Mouse (Mus musculus) spleen, adult 18-20 months (tissue): ENCODE measurements at regions not wholly inside any gene's neighbourhood (a gene's known extent, or its start where the extent isn't known, plus 50 kb on each side); places are given as distances from the start of the nearest gene placed in this dataset.

Experiments used
- DNase-seq, 2 experiments: peaks; one replicate each; pipeline ENCODE4 v3.0.0; 2022; ENCODE audit warnings: mixed read lengths in 2 of 2

GRCm38 (mm10) chr10:118973324-118973723 is 103.3 kb upstream of the Dyrk2 start:
- no peak for DNase-seq

- DNase-seq = no peak
Observed at GRCm38 (mm10) chr10:118972626-118973025, 102.6 kb upstream of the Dyrk2 start.

- no peak for DNase-seq
Observed at GRCm38 (mm10) chr10:118970457-118971175, 100.6 kb upstream of the Dyrk2 start.

- no peak for DNase-seq
Observed at GRCm38 (mm10) chr10:118961713-118962181, 91.7 kb upstream of the Dyrk2 start.

- no peak for DNase-seq
Observed at GRCm38 (mm10) chr10:118960076-118960475, 90.1 kb upstream of the Dyrk2 start.

GRCm38 (mm10) chr10:118959623-118960022 is 89.6 kb upstream of the Dyrk2 start:
- no peak for DNase-seq

GRCm38 (mm10) chr10:118956352-118956751 is 86.3 kb upstream of the Dyrk2 start:
- DNase-seq = no peak

- no peak for DNase-seq
Observed at GRCm38 (mm10) chr10:118953440-118953839, 83.4 kb upstream of the Dyrk2 start.

GRCm38 (mm10) chr10:118952756-118953155 is 82.7 kb upstream of the Dyrk2 start:
- DNase-seq = peak in 1 of 2 experiments; percentile 5

GRCm38 (mm10) chr10:118947724-118948123 is 77.7 kb upstream of the Dyrk2 start:
- DNase-seq = no peak

GRCm38 (mm10) chr10:118947016-118947674 is 77.1 kb upstream of the Dyrk2 start:
- DNase-seq = no peak

- DNase-seq = no peak
Observed at GRCm38 (mm10) chr10:118927316-118927715, 57.3 kb upstream of the Dyrk2 start.

- no peak for DNase-seq
Observed at GRCm38 (mm10) chr10:118923473-118924185, 53.6 kb upstream of the Dyrk2 start.

GRCm38 (mm10) chr10:118922120-118922519 is 52.1 kb upstream of the Dyrk2 start:
- DNase-seq = peak in 1 of 2 experiments; percentile 16
